Comparison of ENCODE assay signal across 20 mouse cellular contexts in the genomic region with DNA sequence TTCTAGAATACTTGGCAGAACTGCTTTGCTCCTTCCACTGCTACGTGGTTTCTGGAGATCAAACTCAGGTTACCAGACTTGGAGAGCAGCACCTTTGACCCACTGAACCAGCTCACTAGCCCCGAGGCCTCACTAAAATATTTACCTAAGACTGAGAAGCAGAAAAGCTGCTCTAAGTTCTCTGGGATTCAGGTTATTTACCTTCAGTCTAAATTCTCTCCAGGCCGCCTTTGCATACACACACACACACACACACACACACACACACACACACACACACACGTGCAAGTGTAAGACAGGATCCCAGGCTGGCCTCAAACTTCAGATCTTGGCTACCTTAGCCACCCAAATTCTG. TPM values are rescaled to one million over a fixed set of nuclear protein-coding genes. Genes with fewer than 3 reads are reported as not detected.
A peak's percentile ranks its signal among the peaks of the same experiment; 100 is the strongest.
DNase-seq lines count a peak whose midpoint lies in the region; ATAC-seq and TF ChIP-seq lines count a peak whose summit lies in the region.
"Had no signal": no experiment of that assay in that cellular context is flagged by ENCODE, and none has a peak within 500 bp of the region (broad histone marks: within the 10 kb centered on the region; RNA-seq: fewer than 3 reads in every experiment).

No protein-coding gene starts in this region.

- TF ChIP-seq CTCF in spleen, adult 2 months (IDR thresholded peaks at IDR 0.05; ENCODE audit: extremely low read depth, insufficient read depth, insufficient read length, insufficient replicate concordance), result no peak

- 28% methylated on average over 4 of the region's 4 CpGs for WGBS in kidney, embryonic 16.5 days
- 73% methylated on average over 4 of the region's 4 CpGs for WGBS in spleen, adult 2 months
- 42% methylated on average over 4 of the region's 4 CpGs for WGBS in liver, embryonic 12.5 days (ENCODE audit: insufficient replicate concordance)
- WGBS in stomach, embryonic 16.5 days, result 27% methylated on average over 4 of the region's 4 CpGs
- WGBS in midbrain, embryonic 11.5 days, result 77% methylated on average over 4 of the region's 4 CpGs

- H3K27me3 ChIP-seq in kidney, embryonic 16.5 days (ENCODE audit: insufficient read depth, low read length), result no peaks in the 10 kb centered on the region
- no peaks in the 10 kb centered on the region for H3K27me3 ChIP-seq in spleen, adult 2 months (ENCODE audit: control insufficient read depth, insufficient read depth, low read length)
- H3K27me3 ChIP-seq in liver, embryonic 12.5 days (replicated peaks), result no peaks in the 10 kb centered on the region
- H3K27me3 ChIP-seq in stomach, embryonic 16.5 days (ENCODE audit: control insufficient read depth, insufficient read depth, low read length), result no peaks in the 10 kb centered on the region
- H3K27me3 ChIP-seq in midbrain, embryonic 11.5 days (ENCODE audit: control insufficient read depth, insufficient read depth, low read length), result no peaks in the 10 kb centered on the region
- H3K27me3 ChIP-seq: neural tube, embryonic 12.5 days; Patski had no signal

- peak overlapping the region; percentile 68; the same call in 1 of the 2 replicates for H3K27ac ChIP-seq in kidney, embryonic 16.5 days (ENCODE audit: low read length)
- H3K27ac ChIP-seq in spleen, adult 2 months (ENCODE audit: insufficient read depth, low read length), result peak overlapping the region; percentile 68
- H3K27ac ChIP-seq in liver, embryonic 12.5 days, result peak overlapping the region; percentile 79
- H3K27ac ChIP-seq in stomach, embryonic 16.5 days (ENCODE audit: low read length), result peak overlapping the region; percentile 46; the same call in 1 of the 2 replicates
- no peak overlapping the region for H3K27ac ChIP-seq in midbrain, embryonic 11.5 days (ENCODE audit: low read depth, low read length)
- H3K27ac ChIP-seq: left cerebral cortex, adult 2 months; limb, embryonic 10.5 days; midbrain, embryonic 10.5 days; neural tube, embryonic 12.5 days had no signal

- H3K36me3 ChIP-seq in kidney, embryonic 16.5 days (ENCODE audit: insufficient read depth, low read length), result peaks cover 19% of the 10 kb centered on the region
- no peaks in the 10 kb centered on the region for H3K36me3 ChIP-seq in spleen, adult 2 months (ENCODE audit: control insufficient read depth, insufficient read depth, low read length)
- H3K36me3 ChIP-seq in liver, embryonic 12.5 days, result peaks cover 21% of the 10 kb centered on the region
- 0 out of 2 replicates have a peak, but pooled peaks cover 7% of the 10 kb centered on the region for H3K36me3 ChIP-seq in stomach, embryonic 16.5 days (ENCODE audit: control insufficient read depth, insufficient read depth, low read length)
- peaks cover 8% of the 10 kb centered on the region; the same call in 1 of the 2 replicates for H3K36me3 ChIP-seq in midbrain, embryonic 11.5 days (ENCODE audit: control insufficient read depth, insufficient read depth, low read length)

- no peak overlapping the region for H3K4me2 ChIP-seq in kidney, embryonic 16.5 days (replicated peaks; ENCODE audit: low read depth, low read length)
- H3K4me2 ChIP-seq in liver, embryonic 12.5 days, result peak overlapping the region; percentile 50
- H3K4me2 ChIP-seq in stomach, embryonic 16.5 days (ENCODE audit: low read depth, low read length), result no peak overlapping the region
- no peak overlapping the region for H3K4me2 ChIP-seq in midbrain, embryonic 11.5 days
- H3K4me2 ChIP-seq: neural tube, embryonic 12.5 days had no signal

- no peak overlapping the region for H3K4me3 ChIP-seq in kidney, embryonic 16.5 days (ENCODE audit: low read length)
- no peak overlapping the region for H3K4me3 ChIP-seq in spleen, adult 2 months (ENCODE audit: extremely low read depth, insufficient read depth, insufficient read length)
- H3K4me3 ChIP-seq in liver, embryonic 12.5 days, result no peak overlapping the region
- H3K4me3 ChIP-seq in stomach, embryonic 16.5 days (replicated peaks; ENCODE audit: low read length), result no peak overlapping the region
- no peak overlapping the region for H3K4me3 ChIP-seq in midbrain, embryonic 11.5 days (ENCODE audit: low read depth, low read length)
- H3K4me3 ChIP-seq: left cerebral cortex, adult 2 months; limb, embryonic 10.5 days; midbrain, embryonic 10.5 days; neural tube, embryonic 12.5 days had no signal

- H3K4me1 ChIP-seq in kidney, embryonic 16.5 days (ENCODE audit: insufficient read depth, low read length), result peaks cover 14% of the 10 kb centered on the region
- peaks cover 8% of the 10 kb centered on the region for H3K4me1 ChIP-seq in spleen, adult 2 months (ENCODE audit: control insufficient read depth, insufficient read depth, insufficient read length)
- H3K4me1 ChIP-seq in liver, embryonic 12.5 days, result peaks cover 38% of the 10 kb centered on the region
- no peaks in the 10 kb centered on the region for H3K4me1 ChIP-seq in stomach, embryonic 16.5 days (ENCODE audit: control insufficient read depth, insufficient read depth, low read length)
- H3K4me1 ChIP-seq in midbrain, embryonic 11.5 days (ENCODE audit: control insufficient read depth, insufficient read depth, low read length), result no peaks in the 10 kb centered on the region
- H3K4me1 ChIP-seq: midbrain, embryonic 10.5 days had no signal

- no peak for TF ChIP-seq POLR2A in spleen, adult 2 months (IDR thresholded peaks at IDR 0.05; ENCODE audit: low read depth, low read length)

- H3K9me3 ChIP-seq in kidney, embryonic 16.5 days (ENCODE audit: low read length), result no peaks in the 10 kb centered on the region
- H3K9me3 ChIP-seq in liver, embryonic 12.5 days (replicated peaks), result no peaks in the 10 kb centered on the region
- H3K9me3 ChIP-seq in stomach, embryonic 16.5 days (replicated peaks; ENCODE audit: control insufficient read depth, low read length), result no peaks in the 10 kb centered on the region
- H3K9me3 ChIP-seq in midbrain, embryonic 11.5 days (ENCODE audit: control insufficient read depth, low read length), result no peaks in the 10 kb centered on the region
- H3K9me3 ChIP-seq: limb, embryonic 10.5 days; midbrain, embryonic 10.5 days; neural tube, embryonic 12.5 days had no signal

- no peak for DNase-seq in kidney, adult 11 months
- no peak for DNase-seq in spleen, adult 2 months (ENCODE audit: low read depth in 1 of 2, low spot score in 2 of 2)
- no peak for DNase-seq in spleen, adult 12 weeks (ENCODE audit: low spot score)
- no peak for DNase-seq in midbrain, embryonic 11.5 days (ENCODE audit: low spot score, missing footprints)
- no peak for DNase-seq in layer of hippocampus, postnatal 10 days (ENCODE audit: low spot score in 2 of 2)
- DNase-seq: adrenal gland, postnatal 36 days; B cell, adult 2 months; cerebellum, adult 8-10 months; gastrocnemius, postnatal 10 days; heart, adult 18-20 months; right cerebral cortex, postnatal 14 days had no signal

- no peak for ATAC-seq in kidney, embryonic 16.5 days (ENCODE audit: low FRiP score, low TSS enrichment)
- ATAC-seq in liver, embryonic 12.5 days, result no peak; the same call in 1 of the 2 replicates
- ATAC-seq in stomach, embryonic 16.5 days (ENCODE audit: insufficient read depth, low FRiP score), result peak; percentile 79; the same call in 1 of the 2 replicates
- ATAC-seq in midbrain, embryonic 11.5 days (ENCODE audit: low FRiP score), result no peak
- ATAC-seq: forebrain, embryonic 16.5 days; Patski had no signal

- H3K9ac ChIP-seq in kidney, embryonic 16.5 days (replicated peaks; ENCODE audit: low read length), result no peak overlapping the region
- H3K9ac ChIP-seq in liver, embryonic 12.5 days, result peak overlapping the region; percentile 25; the same call in 1 of the 2 replicates
- no peak overlapping the region for H3K9ac ChIP-seq in stomach, embryonic 16.5 days (ENCODE audit: low read length)
- H3K9ac ChIP-seq in midbrain, embryonic 11.5 days (ENCODE audit: low read length), result no peak overlapping the region
- H3K9ac ChIP-seq: neural tube, embryonic 12.5 days had no signal

RNA-seq across cellular contexts. Expression of gene Smchd1, which starts 16.2 kb away (rescaled TPM):
- polyA plus RNA-seq in kidney, embryonic 16.5 days (2015; fragmentation: Nextera tagmentation; extraction: Ambion mirVana), result 54.7 and 69.7 TPM in 2 replicates
- polyA plus RNA-seq in spleen, adult 2 months (2012; rRNA removed), result 12.3 and 14.3 TPM in 2 replicates
- polyA plus RNA-seq in liver, embryonic 12.5 days (2016; fragmentation: Nextera tagmentation; extraction: Ambion mirVana), result 49.4 and 50.1 TPM in 2 replicates
- 42.8 and 45.4 TPM in 2 replicates for polyA plus RNA-seq in stomach, embryonic 16.5 days (2015; fragmentation: Nextera tagmentation; extraction: Ambion mirVana)
- polyA plus RNA-seq in midbrain, embryonic 11.5 days (2014; fragmentation: Nextera tagmentation; extraction: Ambion mirVana), result 71.0 and 76.1 TPM in 2 replicates
- total RNA-seq in layer of hippocampus, postnatal 10 days (2021), result 10 to 100 TPM; 29.0 to 37.1 TPM

RNA-seq across cellular contexts. Expression of gene Gm4707, which starts 31.6 kb away (rescaled TPM):
- 2.7 and 5.7 TPM in 2 replicates for polyA plus RNA-seq in kidney, embryonic 16.5 days (2015; fragmentation: Nextera tagmentation; extraction: Ambion mirVana)
- polyA plus RNA-seq in spleen, adult 2 months (2012; rRNA removed), result 1.5 and 1.7 TPM in 2 replicates
- 1.7 and 2.8 TPM in 2 replicates for polyA plus RNA-seq in liver, embryonic 12.5 days (2016; fragmentation: Nextera tagmentation; extraction: Ambion mirVana)
- 3.3 and 3.7 TPM in 2 replicates for polyA plus RNA-seq in stomach, embryonic 16.5 days (2015; fragmentation: Nextera tagmentation; extraction: Ambion mirVana)
- 1.5 and 2.0 TPM in 2 replicates for polyA plus RNA-seq in midbrain, embryonic 11.5 days (2014; fragmentation: Nextera tagmentation; extraction: Ambion mirVana)
- 1 to 10 TPM; 2.1 to 4.0 TPM for total RNA-seq in layer of hippocampus, postnatal 10 days (2021)

RNA-seq across cellular contexts. Expression of gene Ndc80, which starts 35.3 kb away (rescaled TPM):
- polyA plus RNA-seq in kidney, embryonic 16.5 days (2015; fragmentation: Nextera tagmentation; extraction: Ambion mirVana), result 50.7 and 51.2 TPM in 2 replicates
- 0.46 and 0.48 TPM in 2 replicates for polyA plus RNA-seq in spleen, adult 2 months (2012; rRNA removed)
- 37.7 and 39.0 TPM in 2 replicates for polyA plus RNA-seq in liver, embryonic 12.5 days (2016; fragmentation: Nextera tagmentation; extraction: Ambion mirVana)
- 37.6 and 37.9 TPM in 2 replicates for polyA plus RNA-seq in stomach, embryonic 16.5 days (2015; fragmentation: Nextera tagmentation; extraction: Ambion mirVana)
- polyA plus RNA-seq in midbrain, embryonic 11.5 days (2014; fragmentation: Nextera tagmentation; extraction: Ambion mirVana), result 65.6 and 71.3 TPM in 2 replicates
- total RNA-seq in layer of hippocampus, postnatal 10 days (2021), result 1 to 10 TPM; 2.2 TPM

Comparison
In these comparisons a context has a peak if more than half of its experiments do, and no peak if none do; other contexts are left out.
1. RNA of gene Ndc80, which starts 35.3 kb away (polyA plus RNA-seq): 65.6 to 71.3 TPM in midbrain, embryonic 11.5 days, 50.7 to 51.2 TPM in kidney, embryonic 16.5 days, 37.6 to 37.9 TPM in stomach, embryonic 16.5 days and 37.7 to 39.0 TPM in liver, embryonic 12.5 days; 0.46 to 0.48 TPM in spleen, adult 2 months; every median in the first group is over 10 times any median in the second.